Mouse (Mus musculus) liver, embryonic 15.5 days (tissue): ENCODE data around the gene Mast3. TPM values are rescaled to one million over a fixed set of nuclear protein-coding genes. Genes with fewer than 3 reads are reported as not detected.

Experiments
- ATAC-seq: fragments of 200-750 bp; cut with Nextera tagmentation; 2 replicates; pipeline ENCODE4 v1.8.0; 2017; ENCODE audit warnings: moderate number of reproducible peaks, mild to moderate bottlenecking, moderate library complexity; ENCODE audit not compliant: insufficient read depth
- H3K27ac ChIP-seq: fragments of 300-500 bp; sonication (generic); replicated peaks from 2 replicates; pipeline ENCODE4 v1.5.1; 2015; ENCODE audit warnings: mild to moderate bottlenecking, inconsistent platforms
- H3K27me3 ChIP-seq: fragments of 300-500 bp; sonication (generic); 2 replicates; pipeline ENCODE4 v1.6.1; 2015; ENCODE audit warnings: mild to moderate bottlenecking, inconsistent platforms
- H3K36me3 ChIP-seq: fragments of 300-500 bp; sonication (generic); replicated peaks from 2 replicates; pipeline ENCODE4 v1.6.1; 2015; ENCODE audit warnings: moderate library complexity, mild to moderate bottlenecking, inconsistent platforms
- H3K4me1 ChIP-seq: fragments of 300-500 bp; sonication (generic); replicated peaks from 2 replicates; pipeline ENCODE4 v1.6.1; 2015; ENCODE audit warnings: inconsistent platforms
- H3K4me2 ChIP-seq: fragments of 300-500 bp; sonication (generic); 2 replicates; pipeline ENCODE4 v1.6.1; 2015; ENCODE audit warnings: moderate library complexity, mild to moderate bottlenecking, inconsistent platforms
- H3K4me3 ChIP-seq: fragments of 300-500 bp; sonication (generic); replicated peaks from 2 replicates; pipeline ENCODE4 v1.5.1; 2015; ENCODE audit warnings: mild to moderate bottlenecking, inconsistent platforms
- H3K9ac ChIP-seq: fragments of 300-500 bp; sonication (generic); 2 replicates; pipeline ENCODE4 v1.6.1; 2015; ENCODE audit warnings: moderate library complexity, mild to moderate bottlenecking, inconsistent platforms
- H3K9me3 ChIP-seq: fragments of 300-500 bp; sonication (generic); replicated peaks from 2 replicates; pipeline ENCODE4 v1.6.1; 2016; ENCODE audit warnings: inconsistent platforms
- WGBS: fragments of 180-500 bp; shearing (Covaris S2); methylation state at CpG from one replicate; pipeline ENCODE4 v1.1.7; 2015; ENCODE audit warnings: mixed read lengths; ENCODE audit not compliant: insufficient replicate concordance; 5-methylcytosine and 5-hydroxymethylcytosine counted together
- microRNA-seq: library from miRNA; unstranded; fragments of <30 nt; microRNA quantifications from one replicate; pipeline ENCODE4, GENCODE M21; 2016
- polyA plus RNA-seq: library from polyadenylated mRNA; unstranded; fragments of >200 nt; fragmentation: Nextera tagmentation; extraction: Ambion mirVana; gene quantifications from 2 replicates; pipeline ENCODE4 v1.2.1, GENCODE M21; 2015

The Mast3 gene
- polyA plus RNA-seq, 1 experiment from 2014 or later: 6.7 TPM

DNA sequence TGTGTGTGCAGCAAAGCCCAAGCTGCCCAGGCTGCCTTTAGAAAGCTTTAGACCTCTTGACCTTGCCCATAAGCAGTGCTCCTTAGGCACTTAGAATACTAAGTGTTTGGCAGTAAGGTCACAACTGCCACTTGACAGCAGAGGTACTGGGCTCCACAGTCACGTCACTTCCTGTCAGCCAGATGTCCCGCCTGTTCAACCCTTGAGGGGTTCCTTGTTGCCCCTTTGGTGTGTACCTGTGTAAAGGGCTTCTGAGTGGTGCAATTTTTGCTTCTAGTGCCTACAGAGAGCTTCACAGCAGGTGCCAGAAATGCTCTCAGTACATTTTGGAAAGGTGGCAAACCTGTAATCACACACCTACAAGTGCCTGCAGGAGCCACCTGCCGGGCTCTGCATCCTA is 66.6 kb downstream of the Mast3 start:
- Histone ChIP-seq H3K9ac (no peak overlapping the region), H3K27ac (no peak overlapping the region), H3K36me3 (no peaks in the 10 kb centered on the region), H3K27me3 (peaks cover 61% of the 10 kb centered on the region), H3K9me3 (no peaks in the 10 kb centered on the region), H3K4me2 (no peak overlapping the region), H3K4me1 (peaks cover 8% of the 10 kb centered on the region), H3K4me3 (no peak overlapping the region)
- ATAC-seq: no peak
- WGBS: 42% methylated on average over 3 of the region's 3 CpGs

GRCm38 (mm10) chr8:70737705-70738104 is 67.1 kb downstream of the Mast3 start:
- no peak overlapping the region for H3K4me3 ChIP-seq
- 0 out of 2 replicates have a peak, but pooled peaks cover 3% of the 10 kb centered on the region for H3K4me1 ChIP-seq
- peaks cover 58% of the 10 kb centered on the region for H3K27me3 ChIP-seq
- no peak overlapping the region for H3K9ac ChIP-seq
- H3K4me2 ChIP-seq: no peak overlapping the region
- WGBS: 47% methylated on average over 5 of the region's 5 CpGs
- no peak overlapping the region for H3K27ac ChIP-seq
- H3K9me3 ChIP-seq: no peaks in the 10 kb centered on the region
- H3K36me3 ChIP-seq: no peaks in the 10 kb centered on the region
- ATAC-seq: no peak

DNA sequence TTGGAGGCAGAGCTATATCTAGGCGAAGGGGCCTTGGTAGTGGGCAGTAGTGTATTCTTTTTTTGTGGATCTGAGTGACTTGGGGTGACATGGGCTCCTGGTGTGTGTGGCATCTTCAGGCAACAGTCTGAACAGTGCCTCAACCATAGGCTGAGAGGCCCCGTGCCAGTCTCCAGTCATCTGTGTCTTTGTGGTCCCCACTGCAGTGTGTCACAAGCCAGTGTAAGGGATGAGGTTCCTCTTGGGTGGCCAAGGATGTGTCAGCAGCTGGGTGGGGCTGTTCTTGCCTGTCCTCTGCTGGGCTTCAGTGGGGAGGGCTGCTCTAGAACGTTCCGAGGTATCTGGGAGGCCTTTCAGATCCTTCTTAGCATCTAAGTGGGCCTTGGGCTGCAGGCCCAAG is 73.9 kb downstream of the Mast3 start:
- H3K4me2 ChIP-seq: no peak overlapping the region
- 62% methylated on average over 4 of the region's 4 CpGs for WGBS
- peak; percentile 20; the same call in 1 of the 2 replicates for ATAC-seq
- no peak overlapping the region for H3K9ac ChIP-seq
- H3K4me3 ChIP-seq: no peak overlapping the region
- H3K36me3 ChIP-seq: no peaks in the 10 kb centered on the region
- H3K27ac ChIP-seq: no peak overlapping the region
- H3K27me3 ChIP-seq: peaks cover 73% of the 10 kb centered on the region
- peaks cover 7% of the 10 kb centered on the region for H3K4me1 ChIP-seq
- H3K9me3 ChIP-seq: no peaks in the 10 kb centered on the region

DNA sequence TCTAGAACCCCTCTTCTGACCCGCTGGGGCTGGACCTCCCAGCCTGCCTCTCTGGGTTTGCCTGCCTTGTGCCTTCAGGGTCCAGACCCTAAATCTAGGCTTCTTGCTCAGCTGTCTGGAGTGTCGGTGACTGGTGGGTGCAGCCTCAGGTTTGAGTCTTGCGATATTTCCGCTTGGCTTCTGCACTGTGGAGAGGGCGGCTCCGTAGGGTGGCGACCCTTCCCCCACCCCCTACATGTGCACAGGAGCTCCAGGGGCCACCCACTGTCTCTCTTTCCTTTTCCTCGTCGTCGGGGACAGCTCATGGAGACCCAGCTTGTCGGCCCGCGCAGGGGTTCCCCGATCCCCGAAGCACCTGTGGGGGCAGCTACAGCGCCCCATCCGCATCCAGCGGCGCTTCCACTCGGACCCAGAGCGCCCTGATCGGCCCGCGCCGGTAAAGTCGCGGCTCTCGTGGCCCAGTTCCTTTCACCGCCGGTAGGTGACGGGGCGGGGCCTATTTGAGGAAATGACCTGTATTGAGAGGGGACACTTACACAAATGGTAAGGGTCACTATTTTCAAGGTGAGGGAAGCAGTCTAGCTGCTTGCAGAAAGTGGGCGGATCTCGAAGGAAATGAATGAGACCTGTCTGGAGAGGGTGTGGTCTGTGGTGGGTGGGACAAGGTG is 74.9 kb downstream of the Mast3 start:
- H3K4me2 ChIP-seq: peak overlapping the region; percentile 61
- 2% methylated on average over 34 of the region's 34 CpGs for WGBS
- H3K9me3 ChIP-seq: no peaks in the 10 kb centered on the region
- H3K27ac ChIP-seq: no peak overlapping the region
- H3K4me1 ChIP-seq: peaks cover 7% of the 10 kb centered on the region
- no peaks in the 10 kb centered on the region for H3K36me3 ChIP-seq
- no peak overlapping the region for H3K9ac ChIP-seq
- ATAC-seq: no peak
- peak overlapping the region; percentile 35 for H3K4me3 ChIP-seq
- H3K27me3 ChIP-seq: peaks cover 73% of the 10 kb centered on the region

Small RNA genes lying within 50 kb of the gene (microRNA-seq; reads per million reads assigned to microRNA genes)
- gene Mir7240: 2.0 reads per million

Other genes with a start within 250 kb of the Mast3 start
- gene Isyna1, start 210.7 kb downstream of the Mast3 start, polyA plus RNA-seq: 43.2 and 44.7 TPM in 2 replicates
- gene Ssbp4, start 196.2 kb downstream of the Mast3 start, polyA plus RNA-seq: 37.8 and 47.7 TPM in 2 replicates
- gene Lrrc25, start 188.9 kb downstream of the Mast3 start, polyA plus RNA-seq: 7.2 and 7.4 TPM in 2 replicates
- gene Gdf15, start 172.6 kb downstream of the Mast3 start, polyA plus RNA-seq: 3.4 and 4.3 TPM in 2 replicates
- 21.7 and 22.3 TPM in 2 replicates for gene Pgpep1, start 144.7 kb downstream of the Mast3 start, polyA plus RNA-seq
- 148 and 155 TPM in 2 replicates for gene Lsm4, start 131.8 kb downstream of the Mast3 start, polyA plus RNA-seq
- gene Jund, start 106.1 kb downstream of the Mast3 start, polyA plus RNA-seq: 23.7 and 26.1 TPM in 2 replicates
- gene Iqcn, start 101.6 kb downstream of the Mast3 start, polyA plus RNA-seq: 0.01 and 0.02 TPM in 2 replicates
- 0.13 and 0.35 TPM in 2 replicates for gene Gm3336, start 86.5 kb downstream of the Mast3 start, polyA plus RNA-seq
- 1.4 and 1.9 TPM in 2 replicates for gene Pde4c, start 81.3 kb downstream of the Mast3 start, polyA plus RNA-seq
- 2.7 and 3.5 TPM in 2 replicates for gene Rab3a, start 50.4 kb downstream of the Mast3 start, polyA plus RNA-seq
- 34.7 and 37.8 TPM in 2 replicates for gene Mpv17l2, start 44.1 kb downstream of the Mast3 start, polyA plus RNA-seq
- 14.7 and 16.5 TPM in 2 replicates for gene Pik3r2, start 28.3 kb downstream of the Mast3 start, polyA plus RNA-seq
- gene Il12rb1, start 3.4 kb upstream of the Mast3 start, polyA plus RNA-seq: 0.22 TPM in 2 replicates
- gene Arrdc2, start 34.7 kb upstream of the Mast3 start, polyA plus RNA-seq: 12.6 and 15.2 TPM in 2 replicates
- 0.25 and 0.38 TPM in 2 replicates for gene Kcnn1, start 58.2 kb upstream of the Mast3 start, polyA plus RNA-seq
- 48.1 and 51.2 TPM in 2 replicates for gene Ccdc124, start 68.9 kb upstream of the Mast3 start, polyA plus RNA-seq
- 0.05 TPM in 1 of 2 replicates, not detected in the other for gene Slc5a5, start 87.7 kb upstream of the Mast3 start, polyA plus RNA-seq
- 2,061 and 2,126 TPM in 2 replicates for gene Rpl18a, start 92.4 kb upstream of the Mast3 start, polyA plus RNA-seq
- gene Map1s, start 100.9 kb upstream of the Mast3 start, polyA plus RNA-seq: 15.4 and 17.6 TPM in 2 replicates